Mouse (Mus musculus) right cerebral cortex, postnatal 36 days (tissue): ENCODE measurements around the gene Kif5a.

Experiments used
- DNase-seq, 2 experiments: peaks; one replicate each; pipeline ENCODE4 v3.0.0; 2022; ENCODE audit warnings: low spot score in 2 of 2, mixed read lengths in 1 of 2

Gene Kif5a

GRCm38 (mm10) chr10:127178286-127179027 lies 84.7 kb downstream of the Kif5a start:
- DNase-seq = no peak

GRCm38 (mm10) chr10:127177719-127178118 lies 85.4 kb downstream of the Kif5a start:
- peak in 1 of 2 experiments; percentile 59 for DNase-seq

- no peak for DNase-seq
These were observed 85.9 kb downstream of the Kif5a start for GRCm38 (mm10) chr10:127177235-127177634.

DNA sequence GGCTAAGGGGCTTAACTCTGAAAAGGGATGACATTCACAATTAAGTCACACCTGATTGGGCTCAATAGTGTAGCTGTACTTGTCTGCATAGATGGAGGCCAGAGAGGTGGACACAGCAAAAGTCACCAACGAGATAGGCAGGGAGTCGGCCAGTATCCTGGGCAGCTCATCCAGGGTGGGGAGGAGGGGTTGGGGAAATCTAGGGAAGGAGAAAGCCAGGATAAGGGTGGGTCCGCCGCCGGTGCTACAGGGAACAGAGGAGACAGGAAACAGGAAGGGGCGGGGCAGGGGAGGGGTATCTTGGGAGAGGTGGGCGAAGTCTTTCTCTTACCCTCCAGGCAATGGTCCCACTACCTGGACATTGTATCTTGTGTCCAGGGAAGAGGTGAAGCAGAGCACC lies 86.4 kb downstream of the Kif5a start:
- no peak for DNase-seq

DNA sequence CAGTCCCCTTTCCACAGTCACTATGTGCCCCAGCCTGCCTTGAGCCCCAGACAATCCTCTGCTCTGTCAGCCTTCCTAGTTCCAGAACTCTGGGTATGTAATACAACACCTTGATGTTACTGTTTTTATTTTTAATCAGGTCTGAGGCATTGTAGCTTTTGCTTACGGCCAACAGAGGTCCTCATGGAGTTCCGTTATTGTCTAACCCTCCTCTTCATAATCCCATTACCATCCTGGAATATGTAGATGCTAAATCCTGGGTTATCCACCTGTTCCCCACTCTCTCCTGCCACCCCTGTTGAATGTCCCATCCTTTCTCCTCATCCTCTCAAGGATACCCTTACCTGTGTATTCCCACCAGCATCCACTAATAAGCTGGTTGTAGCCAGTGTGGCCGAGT lies 86.9 kb downstream of the Kif5a start:
- DNase-seq = no peak
